Mouse (Mus musculus) spleen, embryonic (tissue): ENCODE results near the gene Tmcc1.
"Not testable (repeated sequence)": the region's sequence is repeated elsewhere in the genome, so short reads cannot be mapped to it uniquely, and the experiment has no call there.

Experiments
- CTCF ChIA-PET: fragments of 350-600 bp; sonication (Branson Sonifier 250); formaldehyde crosslinking; loops from one replicate; lab custom pipeline; 2022; lab: Charles Lee

Tmcc1 gene

GRCm38 (mm10) chr6:116147386-116147785 is 45.9 kb downstream of the Tmcc1 start:
- CTCF ChIA-PET: no interaction called here

- CTCF ChIA-PET: interaction anchor here (0.5 kb wide), 1 partner anchor 85 kb away, joined by 4 read pairs; no protein-coding TSS in a partner anchor
These were observed 51.6 kb downstream of the Tmcc1 start for GRCm38 (mm10) chr6:116141696-116142095.

GRCm38 (mm10) chr6:116140782-116141181 is 52.5 kb downstream of the Tmcc1 start:
- CTCF ChIA-PET: no interaction called here

GRCm38 (mm10) chr6:116139143-116139856 is 54.0 kb downstream of the Tmcc1 start:
- CTCF ChIA-PET: no interaction called here

GRCm38 (mm10) chr6:116135971-116136632 is 57.2 kb downstream of the Tmcc1 start:
- CTCF ChIA-PET: no interaction called here

- CTCF ChIA-PET: interaction anchor here (1.2 kb wide), 1 partner anchor 10 kb away, joined by 4 read pairs; no protein-coding TSS in a partner anchor
These were observed 59.5 kb downstream of the Tmcc1 start for GRCm38 (mm10) chr6:116133756-116134155.

- CTCF ChIA-PET: no interaction called here
These were observed 61.5 kb downstream of the Tmcc1 start for GRCm38 (mm10) chr6:116131771-116132170.

- CTCF ChIA-PET: no interaction called here
These were observed 64.6 kb downstream of the Tmcc1 start for GRCm38 (mm10) chr6:116128710-116129109.

GRCm38 (mm10) chr6:116127918-116128443 is 65.3 kb downstream of the Tmcc1 start:
- CTCF ChIA-PET: interaction anchor here (0.6 kb wide), 1 partner anchor 122 kb away, joined by 3 read pairs; no protein-coding TSS in a partner anchor

- CTCF ChIA-PET: interaction anchor here (0.6 kb wide), 1 partner anchor 89 kb away, joined by 6 read pairs; no protein-coding TSS in a partner anchor
These were observed 66.7 kb downstream of the Tmcc1 start for GRCm38 (mm10) chr6:116126577-116126976.

- CTCF ChIA-PET: no interaction called here
These were observed 70.4 kb downstream of the Tmcc1 start for GRCm38 (mm10) chr6:116122881-116123280.

GRCm38 (mm10) chr6:116119669-116120068 is 73.6 kb downstream of the Tmcc1 start:
- CTCF ChIA-PET: no interaction called here

GRCm38 (mm10) chr6:116116634-116117033 is 76.7 kb downstream of the Tmcc1 start:
- CTCF ChIA-PET: not testable (repeated sequence)

GRCm38 (mm10) chr6:116110588-116110987 is 82.7 kb downstream of the Tmcc1 start:
- CTCF ChIA-PET: no interaction called here

- CTCF ChIA-PET: interaction anchor here (0.7 kb wide), 1 partner anchor 24 kb away, joined by 19 read pairs; no protein-coding TSS in a partner anchor
These were observed 85.6 kb downstream of the Tmcc1 start for GRCm38 (mm10) chr6:116107471-116108358.

GRCm38 (mm10) chr6:116106967-116107470 is 86.3 kb downstream of the Tmcc1 start:
- CTCF ChIA-PET: interaction anchor here (0.7 kb wide), 1 partner anchor 23 kb away, joined by 19 read pairs; no protein-coding TSS in a partner anchor

- CTCF ChIA-PET: no interaction called here
These were observed 95.7 kb downstream of the Tmcc1 start for GRCm38 (mm10) chr6:116097579-116097978.

- CTCF ChIA-PET: no interaction called here
These were observed 103.9 kb downstream of the Tmcc1 start for GRCm38 (mm10) chr6:116089402-116089801.

- CTCF ChIA-PET: no interaction called here
These were observed 107.2 kb downstream of the Tmcc1 start for GRCm38 (mm10) chr6:116086036-116086435.

GRCm38 (mm10) chr6:116082239-116082638 is 111.0 kb downstream of the Tmcc1 start:
- CTCF ChIA-PET: no interaction called here

GRCm38 (mm10) chr6:116081375-116081774 is 111.9 kb downstream of the Tmcc1 start:
- CTCF ChIA-PET: no interaction called here
